Mouse (Mus musculus) Muller cell, postnatal 12 days (primary cell): Measurements from ENCODE around the gene Chic1.

ENCODE experiments used
- DNase-seq: peaks from one replicate; pipeline ENCODE4 v3.0.0-alpha.2; 2015; ENCODE audit errors: inconsistent ontology term

Chic1 gene

DNA sequence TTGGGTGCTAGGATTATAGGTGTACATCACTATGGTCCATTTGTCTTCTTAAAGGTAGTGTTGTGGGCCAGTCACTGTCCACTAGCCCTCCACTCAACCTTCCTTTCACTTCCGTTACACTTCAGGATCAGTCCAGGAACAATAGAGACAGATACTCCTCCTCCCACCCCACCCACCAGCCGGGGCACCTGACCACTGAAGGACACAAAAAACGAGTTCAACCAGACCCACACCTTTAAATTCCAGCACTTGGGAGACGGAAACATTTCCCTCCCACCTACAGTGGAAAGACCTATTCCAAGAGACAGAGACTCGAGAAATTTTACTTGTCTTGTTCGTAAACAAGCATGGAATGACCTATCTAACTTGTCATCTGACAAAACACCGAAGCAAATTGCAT is 76.0 kb downstream of the Chic1 start:
- no peak for DNase-seq

GRCm38 (mm10) chrX:103438023-103438422 is 81.7 kb downstream of the Chic1 start:
- no peak for DNase-seq

- peak; percentile 13 for DNase-seq
Observed at GRCm38 (mm10) chrX:103440803-103441202, 84.5 kb downstream of the Chic1 start.

- no peak for DNase-seq
Observed at GRCm38 (mm10) chrX:103443755-103444154, 87.5 kb downstream of the Chic1 start.
